Mouse (Mus musculus) thymus, adult 2 months (tissue): Measurements from ENCODE around the gene Tgfbr2.

ENCODE experiments used
- CTCF ChIP-seq: fragments of 200-500 bp; IDR thresholded peaks from 2 replicates; pipeline ENCODE4 v1.5.1; 2012; ENCODE audit warnings: mild to moderate bottlenecking, control low read depth, low read length, moderate library complexity, borderline replicate concordance; ENCODE audit not compliant: control insufficient read depth, poor library complexity, insufficient read depth; ENCODE audit errors: extremely low read depth
- POLR2A ChIP-seq: fragments of 200-500 bp; IDR thresholded peaks from 2 replicates; pipeline ENCODE4 v1.6.1; 2012; ENCODE audit warnings: mild to moderate bottlenecking, low read length, control low read depth, moderate library complexity; ENCODE audit not compliant: control insufficient read depth, poor library complexity, insufficient read depth; ENCODE audit errors: extremely low read depth

- TF ChIP-seq CTCF (no peak), POLR2A (no peak)
Measured at GRCm38 (mm10) chr9:116156501-116156900, 18.7 kb downstream of the Tgfbr2 start.
